Mouse (Mus musculus): ENCODE measurements around the gene Rin1.

GRCm38 (mm10) chr19:5018191-5018590, 32.1 kb upstream of the Rin1 start:
- TF ChIP-seq ZNF384 (IDR thresholded peaks at IDR 0.05; ENCODE audit: low read depth, low read length) (no peak), CHD2 (IDR thresholded peaks at IDR 0.05; ENCODE audit: low read depth, low read length) (no peak), ZC3H11A (IDR thresholded peaks at IDR 0.05; ENCODE audit: borderline replicate concordance, low read depth, low read length) (no peak)

Measured in ES-E14 (cell line).